Mouse (Mus musculus) T-helper 1 cell (primary cell): Measurements from ENCODE around the gene Cachd1.

Experiments used
- in situ Hi-C: fragments of 300-600 bp; cut with MboI, MseI; formaldehyde crosslinking; loops from one replicate; pipeline ENCODE4 v1.15.1; 2025; ENCODE audit warnings: high pct_unique_total_duplicates

Cachd1 gene

DNA sequence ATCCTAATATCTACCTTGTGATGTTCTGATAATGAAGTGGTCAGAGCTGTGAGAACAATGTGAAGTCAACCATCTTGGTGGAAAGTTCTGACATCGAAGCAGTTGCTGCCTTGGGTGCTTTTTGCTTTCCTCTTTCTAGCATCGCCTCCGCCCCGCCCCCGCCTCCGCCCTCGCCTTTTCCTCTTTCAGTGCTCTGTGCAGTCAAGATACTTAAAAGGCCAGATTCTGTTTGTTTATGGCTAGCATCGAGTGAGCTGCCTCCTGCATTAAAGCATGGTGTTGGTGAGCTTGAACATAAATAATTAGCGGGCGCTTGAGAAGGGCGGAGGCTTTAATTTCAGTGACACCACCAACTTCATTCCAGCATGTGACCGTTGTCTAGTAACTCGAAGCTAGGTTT is 88.9 kb downstream of the Cachd1 start:
- in situ Hi-C loops, result no loop called here

DNA sequence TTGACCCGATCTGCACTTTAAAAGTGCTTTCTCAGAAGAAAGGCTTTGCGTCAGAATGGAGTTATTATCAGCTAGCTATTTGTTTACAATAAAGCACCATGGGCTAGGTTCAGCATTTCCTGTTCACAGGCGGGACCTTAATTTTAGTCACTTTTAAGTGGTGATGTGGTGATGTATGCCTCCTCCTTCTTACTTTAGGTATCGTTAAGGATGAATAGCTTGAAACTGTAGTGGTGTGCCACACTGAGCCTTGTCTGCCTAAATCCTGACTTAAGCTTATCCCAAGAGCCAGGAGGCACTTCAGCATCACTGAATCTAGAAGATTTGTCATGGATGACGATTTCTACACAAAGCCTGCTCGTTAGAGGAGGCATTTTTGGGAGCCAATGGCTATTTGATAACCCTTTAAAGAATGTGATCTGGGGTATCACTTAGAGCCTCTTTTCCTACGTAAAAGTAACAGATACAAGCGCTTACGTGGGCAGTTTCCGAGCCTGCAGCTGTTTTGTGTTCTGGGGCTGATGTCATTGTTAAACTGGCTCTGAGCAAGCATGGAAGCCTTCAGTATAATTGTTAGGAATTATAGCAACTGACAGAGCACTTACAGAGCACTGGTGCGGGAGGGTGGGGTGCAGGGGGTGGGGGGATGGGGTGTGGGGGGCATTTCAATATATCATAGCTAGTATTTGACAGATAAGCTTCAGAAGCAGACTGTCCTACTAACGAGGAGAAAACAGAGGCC is 89.7 kb downstream of the Cachd1 start:
- in situ Hi-C loops, result no loop called here

DNA sequence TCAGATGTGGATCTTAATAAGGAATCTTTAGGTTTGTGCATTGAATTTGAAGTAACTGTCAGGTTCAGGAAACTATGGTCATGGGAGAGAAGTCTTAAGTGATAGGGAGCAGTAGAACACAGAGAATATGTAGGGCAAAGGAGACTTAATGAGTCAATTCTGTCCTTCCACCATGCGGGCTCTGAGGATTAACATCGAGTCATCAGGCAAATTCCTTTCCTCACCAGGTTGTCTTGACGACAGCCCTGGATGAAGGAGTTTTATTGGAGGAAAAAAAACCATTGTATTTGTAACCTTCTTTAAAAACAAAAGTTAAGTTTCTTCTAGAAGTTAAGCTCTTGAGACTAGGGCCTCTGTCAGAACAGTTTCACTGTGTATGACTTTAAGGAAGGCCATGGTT is 100.9 kb downstream of the Cachd1 start:
- in situ Hi-C loops, result no loop called here

DNA sequence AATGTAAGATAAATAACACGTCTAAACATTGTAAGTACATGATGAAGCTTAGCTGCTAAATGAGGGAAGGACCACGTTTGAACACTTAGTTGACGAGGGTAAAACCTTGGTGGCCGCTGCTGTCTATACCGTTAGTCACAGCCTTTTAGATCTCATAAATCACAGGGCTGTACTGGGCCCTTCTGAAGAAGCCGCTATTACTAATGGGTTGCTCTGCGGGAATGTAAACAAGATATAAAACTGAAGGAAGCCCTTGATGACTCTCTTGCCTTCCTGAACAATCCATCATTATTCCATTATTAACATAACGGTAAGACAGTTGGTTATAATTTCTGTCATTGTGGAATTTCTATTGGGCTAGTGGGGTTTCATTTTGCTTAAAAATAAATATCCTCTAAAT is 102.9 kb downstream of the Cachd1 start:
- in situ Hi-C loops, result no loop called here

DNA sequence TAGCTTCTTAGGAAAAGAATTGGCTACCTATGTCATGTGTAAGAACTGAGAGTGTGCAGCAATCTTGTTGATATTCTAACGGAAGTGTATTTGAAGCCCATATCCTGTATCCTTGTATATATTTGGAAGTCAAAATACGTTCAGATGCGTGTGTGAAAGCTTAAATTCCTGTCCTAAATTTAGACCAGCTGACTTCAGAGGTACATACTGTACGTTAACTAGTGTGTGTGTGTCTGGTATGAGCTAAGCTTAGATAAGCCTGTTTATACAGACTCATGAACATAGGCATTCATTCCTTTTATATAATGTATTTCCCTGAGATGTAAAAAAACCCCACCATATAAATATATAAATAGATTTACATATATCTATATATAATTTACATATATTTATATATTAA is 103.6 kb downstream of the Cachd1 start:
- in situ Hi-C loops, result no loop called here

DNA sequence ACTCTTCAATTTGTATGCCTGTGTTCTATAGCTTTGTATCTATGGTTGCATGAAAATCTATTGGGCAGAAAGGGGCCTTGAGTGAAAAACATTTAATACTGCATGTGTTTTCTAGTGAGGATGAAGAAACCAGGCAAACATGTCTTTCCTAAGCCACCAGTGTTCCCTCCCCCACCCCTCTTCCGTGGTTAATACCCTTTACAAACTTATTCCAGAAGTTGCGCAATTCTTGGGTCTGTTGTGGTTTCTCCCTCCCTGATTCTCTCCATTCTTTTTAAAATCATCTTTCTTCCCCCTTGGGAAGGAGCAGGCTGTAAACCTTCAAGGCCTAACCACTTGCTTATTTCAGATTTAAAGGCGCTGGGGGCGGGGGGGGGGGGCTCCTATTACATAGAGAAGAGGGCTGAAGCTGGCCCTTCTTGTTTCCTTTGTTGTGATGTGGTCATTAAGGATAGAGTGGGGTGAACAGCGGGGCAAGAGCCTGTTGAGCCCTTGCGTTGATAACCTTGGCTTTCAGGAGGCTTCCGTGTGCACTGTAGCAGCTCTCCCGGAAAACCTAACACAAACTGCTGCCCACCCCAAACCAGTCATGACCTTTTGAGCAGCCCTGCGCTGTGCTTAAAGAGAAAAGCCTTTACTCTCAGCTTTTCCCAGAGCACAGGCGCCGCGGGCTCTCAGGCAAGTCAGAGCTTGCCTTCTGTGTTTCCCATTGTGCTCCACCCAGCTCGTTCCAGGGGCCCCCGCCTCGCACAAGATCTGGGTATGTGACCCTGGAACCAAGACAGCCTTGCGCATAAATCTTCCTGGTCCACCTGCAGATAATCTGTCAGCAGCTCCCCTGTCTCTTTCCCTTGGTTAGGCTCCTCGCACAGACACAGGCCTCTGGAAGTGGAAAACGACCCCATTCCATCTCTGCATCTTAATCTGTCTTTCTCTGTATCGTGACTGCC is 109.6 kb downstream of the Cachd1 start:
- in situ Hi-C loops, result no loop called here

DNA sequence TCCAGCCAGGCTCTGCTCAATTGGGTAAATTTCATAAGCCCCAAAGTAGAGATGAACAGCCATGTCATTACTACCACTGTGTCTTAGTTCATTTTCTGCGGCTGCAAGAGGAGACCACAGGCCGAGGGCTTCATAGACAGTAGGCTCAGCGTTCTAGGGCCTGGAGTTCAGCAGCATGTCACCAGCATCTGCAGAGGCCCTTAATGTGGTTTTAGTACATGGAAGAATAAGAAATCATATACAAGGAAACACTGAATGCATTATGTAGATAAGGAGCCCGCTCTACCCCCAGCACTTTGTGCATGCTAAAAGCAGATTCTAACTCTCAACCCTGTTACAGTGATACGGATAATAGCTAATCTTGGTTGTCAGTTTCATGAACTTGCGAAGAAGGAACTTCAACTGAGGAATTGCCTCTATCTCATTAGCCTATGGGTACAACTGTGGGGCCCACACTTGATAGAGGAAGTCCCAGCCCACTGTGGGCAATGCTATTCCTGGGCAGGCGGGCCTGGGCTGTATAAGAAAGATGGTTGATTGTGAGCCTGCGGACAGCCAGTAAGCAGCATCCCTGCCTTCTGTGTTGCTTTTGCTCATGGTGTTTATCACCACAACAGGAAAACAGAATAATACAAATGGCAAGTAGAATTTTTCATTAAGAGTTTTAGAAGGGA is 110.4 kb downstream of the Cachd1 start:
- in situ Hi-C loops, result no loop called here

DNA sequence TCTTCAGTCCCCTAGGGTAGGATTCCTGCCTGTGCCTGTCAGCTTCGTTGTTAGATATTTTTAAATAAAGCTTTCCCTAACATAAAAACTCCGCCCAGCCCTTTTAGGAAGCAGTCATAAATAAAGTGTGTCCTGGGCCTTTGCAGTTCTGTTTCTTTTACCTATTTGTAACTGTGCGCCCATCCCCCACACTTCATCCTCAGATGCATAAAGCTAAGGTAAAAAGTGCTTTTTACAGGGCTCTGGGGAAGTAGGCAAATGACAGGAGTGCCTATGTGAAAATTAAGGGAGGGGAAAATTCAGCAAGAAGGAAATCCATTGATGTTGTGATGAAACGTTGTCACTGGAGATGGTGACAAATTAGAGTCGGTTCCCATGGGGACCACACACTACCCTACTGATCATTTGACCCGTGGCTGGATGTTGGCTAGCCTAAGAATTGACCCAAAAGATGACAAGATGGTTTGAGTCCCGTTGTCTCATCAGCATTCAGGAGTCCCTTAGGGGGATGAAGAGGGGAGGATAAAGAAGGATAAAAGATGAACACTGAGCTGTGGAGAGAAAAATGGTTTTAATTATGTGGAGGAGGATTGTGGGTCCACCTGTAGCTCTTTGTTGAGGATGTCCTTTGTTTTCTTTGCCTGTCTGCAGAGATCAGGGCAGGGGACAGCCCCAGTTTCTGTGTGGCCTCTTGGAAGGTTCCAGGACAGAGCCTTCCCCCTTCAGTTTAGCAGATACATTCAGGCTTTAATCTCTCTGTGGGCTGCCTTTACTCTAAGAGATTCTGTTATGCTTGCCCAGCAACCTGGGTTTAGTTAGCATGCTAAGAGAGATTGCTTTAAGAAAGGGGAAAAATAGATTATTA is 113.9 kb downstream of the Cachd1 start:
- in situ Hi-C loops, result no loop called here

DNA sequence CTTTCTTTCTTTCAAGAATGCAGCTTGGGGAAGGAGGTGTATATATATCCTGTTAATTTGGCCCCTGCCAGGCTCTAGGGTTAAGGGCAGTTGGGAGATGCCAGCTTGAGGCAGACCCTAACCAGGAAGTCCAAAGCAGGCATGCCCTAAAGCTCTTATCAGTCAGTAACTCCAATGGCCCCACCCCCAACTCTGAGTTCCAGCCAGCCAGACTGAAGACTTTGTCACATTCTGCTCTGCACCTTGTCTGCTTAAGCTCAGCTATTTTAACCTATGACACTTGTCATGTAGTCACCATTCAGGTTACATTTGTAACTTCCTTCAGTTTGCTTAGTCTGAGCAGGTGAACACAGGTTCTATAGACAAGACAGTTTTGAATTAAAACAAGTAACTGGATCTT is 117.3 kb downstream of the Cachd1 start:
- in situ Hi-C loops, result no loop called here

DNA sequence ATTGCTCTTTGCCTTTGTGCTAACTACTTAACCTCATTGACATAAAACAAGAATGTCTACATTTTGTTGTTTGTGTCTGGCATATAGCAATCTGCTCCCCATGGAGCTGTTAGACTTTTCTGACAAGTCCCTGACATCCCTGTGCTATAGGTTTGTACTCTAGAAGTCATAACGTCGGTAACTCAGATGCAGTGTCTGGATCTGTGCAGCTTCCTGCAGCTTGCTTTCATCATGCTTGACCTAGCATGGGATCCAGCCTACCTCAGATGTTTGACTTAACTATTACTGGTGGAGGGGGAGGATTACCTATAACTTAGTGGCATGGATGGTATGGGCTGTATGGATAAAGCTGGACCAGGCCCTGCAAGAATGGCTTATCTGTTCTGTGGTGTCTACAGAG is 117.7 kb downstream of the Cachd1 start:
- in situ Hi-C loops, result no loop called here

DNA sequence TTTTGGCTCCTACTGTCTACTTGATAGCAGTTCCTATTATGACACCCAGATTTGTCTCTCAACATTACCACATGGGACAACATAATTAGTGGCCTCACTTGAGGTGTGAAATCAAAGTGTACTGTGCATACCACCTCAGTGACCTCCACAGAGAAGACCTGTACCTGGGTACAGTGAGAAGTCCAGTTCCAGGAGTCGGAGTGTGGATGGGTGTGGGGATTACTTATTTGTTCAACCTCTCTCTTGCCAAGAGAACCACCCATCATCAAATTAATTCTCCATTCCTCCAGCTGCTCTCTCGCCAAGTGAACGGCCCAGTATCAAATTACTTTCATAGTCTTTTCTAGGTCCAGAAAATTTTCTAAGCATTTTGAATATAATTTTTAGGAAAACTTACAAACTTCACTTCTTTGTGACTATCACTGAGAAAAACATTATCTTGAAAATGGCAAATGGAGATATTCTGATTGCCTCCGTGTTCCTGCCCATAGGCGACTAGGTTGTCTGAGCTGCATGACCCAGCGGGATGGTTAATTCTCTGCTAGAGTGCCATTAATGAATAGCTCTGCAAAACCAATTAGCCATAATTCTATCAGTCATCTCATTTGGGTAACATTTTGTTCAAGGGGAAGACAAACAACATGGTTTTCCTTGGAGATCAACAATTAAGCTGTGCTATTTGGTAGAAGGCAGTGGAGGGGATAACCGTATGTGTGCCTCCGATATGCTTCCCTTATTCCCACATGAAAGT is 120.0 kb downstream of the Cachd1 start:
- in situ Hi-C loops, result no loop called here

DNA sequence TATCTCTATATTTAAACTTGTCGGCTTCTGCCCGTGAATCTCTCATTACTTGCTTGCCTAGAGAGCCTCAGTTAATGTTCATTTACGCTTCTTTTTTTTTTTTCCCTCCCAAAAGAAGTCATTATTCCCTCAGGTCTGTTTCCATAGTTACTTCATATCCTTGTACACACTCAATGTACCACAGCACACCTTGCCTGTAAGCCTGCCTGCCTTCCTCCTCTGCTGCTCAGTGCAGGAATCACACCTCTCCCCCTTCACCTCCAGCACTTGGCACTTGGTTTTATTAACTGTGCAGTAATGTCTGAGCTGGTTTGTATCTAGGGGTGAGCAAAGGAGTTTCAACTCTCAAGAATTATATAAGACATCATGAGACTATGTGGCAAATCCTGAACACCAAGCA is 121.5 kb downstream of the Cachd1 start:
- in situ Hi-C loops, result no loop called here

DNA sequence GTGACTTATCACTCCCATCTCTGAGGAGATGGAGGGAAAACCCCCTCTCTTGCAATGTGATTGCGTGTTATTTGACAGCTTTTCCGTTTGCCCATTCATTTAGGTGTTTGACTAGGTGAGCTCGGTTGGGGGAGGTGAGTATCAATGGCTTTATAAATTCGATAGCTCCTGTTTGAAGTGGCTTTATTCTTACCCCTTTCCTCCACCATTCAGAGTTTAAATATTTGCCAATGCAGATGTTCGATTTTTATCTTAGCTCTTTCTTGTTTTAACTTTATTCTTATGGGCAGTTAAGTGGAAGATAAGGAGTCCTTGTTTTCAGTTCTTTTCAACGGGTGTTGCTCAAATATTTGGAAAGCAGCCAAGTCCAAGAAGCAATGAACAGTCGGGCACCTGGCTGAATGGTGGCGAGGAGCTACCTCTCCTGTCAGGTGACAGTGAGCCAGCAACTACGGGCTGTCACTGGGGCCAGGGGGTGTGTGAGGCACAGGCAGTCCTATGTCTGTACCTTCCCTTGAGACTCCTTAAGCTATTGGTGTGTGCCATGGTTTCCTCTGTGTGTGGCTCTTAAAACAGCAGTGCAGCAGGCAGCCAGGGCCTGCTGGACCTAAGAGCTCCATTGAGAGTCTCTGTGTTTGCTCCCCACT is 133.3 kb downstream of the Cachd1 start:
- in situ Hi-C loops, result no loop called here

DNA sequence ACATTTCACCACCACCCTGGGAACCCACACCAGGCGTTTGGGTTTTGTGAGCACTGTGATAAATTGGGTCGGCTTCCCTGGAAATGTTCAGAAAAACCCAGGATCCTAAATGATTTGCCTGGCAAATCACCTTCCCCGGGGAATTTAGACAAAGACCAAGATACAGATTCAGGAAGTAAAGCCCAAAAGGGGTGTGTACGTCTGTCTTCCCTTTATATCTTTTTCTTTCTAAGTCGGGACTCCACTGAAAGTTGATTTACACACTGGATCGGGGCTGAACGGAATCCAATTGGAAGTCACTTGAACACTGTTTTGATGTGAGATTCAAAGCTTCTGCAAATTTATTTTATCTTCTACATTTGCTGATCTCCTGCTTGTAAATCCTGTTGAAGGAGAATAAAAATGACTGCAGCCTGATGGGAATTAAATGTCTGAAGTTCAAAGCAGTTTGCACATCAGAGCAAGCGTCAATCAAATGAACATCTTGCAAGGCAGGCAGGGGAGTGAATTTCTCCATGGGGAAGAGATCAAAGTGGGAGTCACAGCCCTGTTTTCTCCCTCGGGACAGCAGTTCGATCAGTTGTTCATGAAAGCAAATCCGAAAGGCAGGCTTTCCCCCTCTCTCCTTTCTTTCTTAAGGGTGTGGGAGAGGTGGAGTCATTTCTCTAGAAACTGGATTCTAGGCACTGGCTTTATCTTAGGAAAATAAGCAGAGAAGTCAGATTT is 134.3 kb downstream of the Cachd1 start:
- in situ Hi-C loops, result no loop called here

DNA sequence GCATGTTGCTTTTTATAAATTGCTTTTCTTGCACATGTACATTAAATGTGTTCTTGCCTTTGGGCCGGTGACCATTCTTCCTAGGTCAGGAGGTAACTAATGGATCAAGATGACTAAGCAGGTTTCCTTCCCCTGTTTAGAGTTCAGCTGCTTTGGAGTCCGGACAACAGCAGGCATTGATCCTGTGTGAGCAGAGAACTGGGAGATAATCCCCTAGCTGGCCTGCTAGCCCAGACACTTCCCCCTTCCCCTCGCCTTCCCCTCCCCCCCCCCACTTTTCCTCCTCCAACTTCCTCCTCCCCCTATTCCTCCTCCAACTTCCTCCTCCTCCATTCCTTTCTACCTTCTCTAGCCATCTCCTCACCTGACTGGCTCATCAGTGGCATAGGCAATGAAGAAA is 135.2 kb downstream of the Cachd1 start:
- in situ Hi-C loops, result no loop called here

DNA sequence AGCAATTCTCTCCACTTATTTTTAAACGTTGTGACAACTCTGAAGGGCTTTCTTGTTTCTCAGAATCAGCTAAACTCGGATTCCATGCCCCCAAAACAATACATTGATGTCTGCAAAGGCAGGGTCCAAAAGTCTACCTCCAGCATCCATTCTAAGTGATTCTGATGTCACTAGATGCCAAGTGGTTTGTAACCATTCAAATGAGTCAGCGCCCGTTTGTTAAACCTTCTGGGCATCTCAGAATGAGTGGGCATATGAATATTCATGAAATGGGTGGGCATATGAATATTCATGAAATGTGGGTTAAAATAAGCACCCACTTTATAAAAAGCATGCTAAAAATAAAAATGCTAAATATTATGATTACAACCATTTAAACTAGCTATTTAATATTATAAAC is 137.2 kb downstream of the Cachd1 start:
- in situ Hi-C loops, result no loop called here

DNA sequence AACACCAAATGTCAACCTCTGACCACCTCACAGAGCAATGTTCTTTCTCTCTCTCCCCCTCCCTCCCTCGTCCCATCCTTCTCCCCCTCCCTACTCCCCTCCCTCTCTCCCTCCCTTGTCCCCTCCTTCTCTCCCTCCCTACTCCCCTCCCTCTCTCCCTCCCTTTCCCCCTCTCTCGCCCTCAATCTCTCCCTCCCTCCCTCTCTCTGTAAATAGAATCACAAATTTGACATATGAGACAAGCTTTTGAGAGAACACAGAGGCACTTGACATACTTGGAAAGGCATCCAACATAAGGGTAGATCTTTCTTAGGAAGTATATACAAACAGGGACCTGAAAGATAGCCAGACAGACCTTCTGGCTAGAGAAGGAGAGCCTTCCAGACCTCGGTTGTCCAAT is 138.1 kb downstream of the Cachd1 start:
- in situ Hi-C loops, result no loop called here

DNA sequence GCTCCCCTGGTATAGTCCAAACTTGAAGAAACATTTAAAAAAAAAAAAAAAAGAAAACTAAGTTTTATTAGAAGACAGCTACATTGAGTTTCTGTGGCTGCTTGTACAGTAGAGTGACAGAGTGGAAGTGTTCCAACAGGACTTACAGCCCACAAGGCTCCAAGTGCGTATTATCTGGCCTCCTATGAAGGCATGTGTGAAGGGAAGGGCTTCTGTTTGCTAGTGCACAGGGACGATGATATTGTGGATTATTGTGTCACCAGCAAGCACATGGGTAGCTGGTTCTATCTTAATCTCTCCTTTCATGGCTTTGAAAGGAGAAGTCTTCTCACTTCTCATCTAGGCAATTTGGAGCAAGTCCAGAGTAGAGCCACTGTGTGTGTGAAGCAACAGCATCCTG is 138.6 kb downstream of the Cachd1 start:
- in situ Hi-C loops, result no loop called here

DNA sequence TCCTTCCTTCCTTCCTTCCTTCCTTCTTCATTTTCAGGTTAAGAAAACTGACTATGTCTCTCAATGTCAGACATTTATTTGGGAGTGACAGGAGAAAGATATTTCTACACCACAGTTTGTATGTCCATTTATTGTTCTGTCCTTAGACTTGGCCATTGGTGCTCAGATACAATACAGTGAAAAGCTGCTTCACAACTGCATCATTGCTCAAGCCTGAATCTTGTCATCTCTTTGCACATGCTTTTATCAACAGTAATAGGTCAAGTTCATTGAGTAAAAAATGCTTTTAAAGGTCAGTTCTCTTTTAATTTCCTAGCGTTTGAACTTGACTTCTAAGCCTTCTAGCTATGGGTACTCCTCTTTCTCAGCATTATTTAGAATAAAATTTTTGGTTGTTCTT is 141.0 kb downstream of the Cachd1 start:
- in situ Hi-C loops, result no loop called here

DNA sequence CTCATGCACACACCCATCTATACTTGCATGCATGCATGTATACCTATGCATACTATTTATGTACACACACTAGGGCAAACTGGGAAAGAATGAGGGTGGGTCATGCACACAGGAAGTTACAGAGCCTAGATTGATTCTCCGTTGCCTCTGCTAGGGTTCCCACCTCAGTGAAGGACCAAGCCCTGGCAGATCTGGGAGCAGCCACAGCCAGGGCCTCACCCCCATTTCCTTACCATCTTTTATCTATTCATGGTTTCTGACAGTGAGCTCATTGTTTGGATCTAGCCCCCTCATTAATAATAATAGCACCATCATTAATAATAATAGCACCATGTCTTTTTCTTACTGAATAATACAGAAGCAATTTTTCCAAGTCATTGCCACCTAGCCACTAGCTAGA is 143.9 kb downstream of the Cachd1 start:
- in situ Hi-C loops, result no loop called here
